Mouse (Mus musculus): ENCODE results near the gene Galntl5. TPM values are rescaled to one million over a fixed set of nuclear protein-coding genes. Genes with fewer than 3 reads are reported as not detected.

Gene Galntl5
- total RNA-seq (2021) = not detected
- long read RNA-seq, experiment 1 = 0 reads
- long read RNA-seq, experiment 2 = 0 reads

- intact Hi-C loops (cut with DNase I) = no loop called here
- TF ChIP-seq CTCF (IDR thresholded peaks at IDR 0.05) = no peak
- DNase-seq = no peak
- H3K4me3 ChIP-seq = no peak within 1 kb of the TSS
- no peak within 1 kb of the TSS for H3K27ac ChIP-seq
Measured at GRCm38 (mm10) chr5:25181004-25181531, at the start of gene Galntl5. TSS of gene Galntl5 (plus strand) at chr5:25181460.

DNA sequence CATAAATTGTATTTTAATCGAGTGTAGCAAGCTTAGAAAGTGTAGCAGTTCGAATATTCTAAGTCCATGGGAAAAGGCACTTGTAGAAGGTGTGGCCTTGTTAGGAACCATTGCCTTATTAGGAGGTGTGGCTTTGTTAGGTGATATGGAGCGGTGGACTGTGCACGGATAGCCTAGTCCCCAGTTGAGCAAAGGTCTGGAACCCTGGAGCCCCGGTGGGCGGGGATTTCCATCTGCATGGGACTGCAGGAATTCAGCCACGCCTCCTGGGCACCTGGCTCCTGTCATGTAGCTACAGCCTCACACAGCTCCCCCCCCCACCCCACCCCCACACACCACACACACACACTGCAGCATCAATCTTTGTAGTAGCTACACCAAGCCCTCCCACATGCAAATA is 34.6 kb upstream of the Galntl5 start:
- Histone ChIP-seq H3K4me3 (no peak overlapping the region), H3K27ac (no peak overlapping the region)
- intact Hi-C loops (cut with DNase I) = no loop called here
- no peak for DNase-seq
- TF ChIP-seq CTCF (IDR thresholded peaks at IDR 0.05) = no peak

- DNase-seq = no peak
- no peak for TF ChIP-seq CTCF (IDR thresholded peaks at IDR 0.05)
- H3K27ac ChIP-seq = no peak overlapping the region
- no peak overlapping the region for H3K4me3 ChIP-seq
- intact Hi-C loops (cut with DNase I) = no loop called here
Measured at GRCm38 (mm10) chr5:25149331-25149965, 31.8 kb upstream of the Galntl5 start.

GRCm38 (mm10) chr5:25153491-25153890 is 27.8 kb upstream of the Galntl5 start:
- Histone ChIP-seq H3K27ac (no peak overlapping the region), H3K4me3 (no peak overlapping the region)
- DNase-seq = no peak
- intact Hi-C loops (cut with DNase I) = no loop called here
- TF ChIP-seq CTCF (IDR thresholded peaks at IDR 0.05) = no peak

DNA sequence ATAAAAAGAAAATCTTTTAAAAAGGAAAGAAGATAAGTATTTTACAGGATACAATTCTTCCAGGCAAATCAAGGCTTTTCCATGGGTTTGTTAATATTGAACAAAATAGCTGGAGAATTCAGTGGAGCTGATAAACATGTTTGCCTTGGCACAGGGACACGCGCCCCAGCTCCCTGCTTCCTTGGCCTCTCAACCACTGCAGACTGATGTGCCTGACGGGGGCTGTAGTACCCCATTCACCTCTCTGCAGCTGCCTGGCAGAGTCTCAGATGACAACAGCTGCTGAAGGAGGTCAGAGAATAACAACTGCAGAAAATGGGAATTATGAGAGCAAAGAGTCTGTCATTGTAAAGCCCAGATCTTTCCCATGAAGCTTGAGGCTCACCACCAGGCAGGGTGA is 27.3 kb upstream of the Galntl5 start:
- intact Hi-C loops (cut with DNase I) = no loop called here

DNA sequence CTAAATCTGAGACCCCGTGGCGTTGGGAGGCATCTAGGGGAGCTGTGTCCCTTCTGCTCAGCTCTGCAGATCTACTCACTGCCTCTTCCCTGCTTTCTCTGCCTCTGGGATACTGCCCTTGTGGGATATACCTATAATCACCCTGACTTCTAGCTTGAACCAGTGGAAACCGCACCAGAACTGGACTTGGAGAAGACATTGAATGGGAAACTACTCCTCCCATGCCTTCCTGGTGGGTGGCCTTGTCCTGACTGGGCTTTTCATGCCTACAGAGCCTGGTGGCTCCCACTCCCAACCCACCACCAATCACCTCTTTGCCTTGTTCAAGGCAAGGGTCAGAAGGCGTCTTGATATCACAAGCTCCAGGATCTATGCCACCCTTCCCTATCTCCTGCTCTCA is 26.4 kb upstream of the Galntl5 start:
- no peak for TF ChIP-seq CTCF (IDR thresholded peaks at IDR 0.05)
- intact Hi-C loops (cut with DNase I) = no loop called here
- no peak for DNase-seq
- Histone ChIP-seq H3K4me3 (no peak overlapping the region), H3K27ac (no peak overlapping the region)

More for the DNA sequence above, 27.3 kb upstream of the Galntl5 start:
- H3K27ac ChIP-seq = no peak overlapping the region
- TF ChIP-seq CTCF (IDR thresholded peaks at IDR 0.05) = no peak
- H3K4me3 ChIP-seq = no peak overlapping the region
- no peak for DNase-seq

DNA sequence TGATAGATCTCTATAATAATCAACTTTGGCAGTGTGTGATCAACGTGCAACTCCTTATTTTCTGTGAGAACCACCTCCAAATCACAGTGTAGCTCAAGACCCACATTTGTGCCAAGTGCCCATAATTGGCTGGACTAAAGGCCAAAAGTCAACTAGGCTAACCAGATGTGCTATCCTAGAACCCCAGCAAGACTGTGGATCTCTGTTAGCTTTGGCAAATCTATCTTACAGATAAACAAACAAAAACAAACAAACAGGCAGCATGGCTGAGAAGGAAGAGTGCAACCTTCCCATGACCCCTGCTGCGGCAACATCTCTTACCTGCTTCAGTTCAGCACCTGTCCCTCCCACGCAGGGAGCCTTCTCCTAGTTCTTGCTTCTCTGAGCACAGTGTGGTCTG is 25.9 kb upstream of the Galntl5 start:
- H3K4me3 ChIP-seq = no peak overlapping the region
- intact Hi-C loops (cut with DNase I) = no loop called here
- TF ChIP-seq CTCF (IDR thresholded peaks at IDR 0.05) = no peak
- H3K27ac ChIP-seq = no peak overlapping the region
- no peak for DNase-seq

DNA sequence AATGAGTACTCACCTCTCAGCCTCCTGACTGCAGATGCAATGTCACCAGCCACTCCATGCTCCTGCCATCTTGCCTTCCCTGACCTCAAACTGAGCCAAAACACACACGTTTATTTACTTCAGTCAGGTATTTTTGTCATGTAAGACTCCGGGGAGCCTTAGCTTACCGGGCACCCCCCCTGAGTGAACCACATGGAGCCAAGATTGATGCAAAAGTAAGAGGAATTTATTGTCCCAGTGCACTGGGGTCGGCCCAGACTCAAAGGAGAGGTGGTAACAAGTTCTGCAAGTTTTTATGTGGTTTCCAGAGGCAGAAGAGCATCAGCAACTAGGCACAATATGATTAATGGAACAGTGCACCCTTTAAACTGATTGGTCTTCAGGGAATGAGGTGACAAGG is 24.1 kb upstream of the Galntl5 start:
- no peak overlapping the region for H3K4me3 ChIP-seq
- no peak for TF ChIP-seq CTCF (IDR thresholded peaks at IDR 0.05)
- no peak for DNase-seq
- no peak overlapping the region for H3K27ac ChIP-seq
- intact Hi-C loops (cut with DNase I) = no loop called here

GRCm38 (mm10) chr5:25160515-25160914 is 20.7 kb upstream of the Galntl5 start:
- Histone ChIP-seq H3K27ac (no peak overlapping the region), H3K4me3 (no peak overlapping the region)
- TF ChIP-seq CTCF (IDR thresholded peaks at IDR 0.05) = no peak
- intact Hi-C loops (cut with DNase I) = no loop called here
- no peak for DNase-seq

DNA sequence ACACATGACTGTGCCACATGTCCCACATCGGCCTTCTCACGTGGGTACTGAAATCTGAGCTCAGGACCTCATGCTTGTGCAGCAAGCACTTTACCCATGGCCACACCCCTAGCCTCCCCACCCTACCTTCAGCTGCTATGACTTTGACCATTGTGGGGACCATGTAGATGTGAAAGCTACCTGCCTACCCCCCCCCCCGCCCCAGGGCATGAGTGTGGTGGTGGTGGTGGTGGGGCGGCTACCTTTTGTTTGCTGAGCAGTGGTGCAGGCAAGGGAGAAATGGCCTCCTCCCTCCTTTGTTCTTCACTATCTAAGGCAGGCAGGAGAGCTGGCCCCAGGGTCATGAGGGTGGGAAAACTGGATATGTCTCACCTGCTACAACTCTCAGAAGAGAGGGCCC is 18.3 kb upstream of the Galntl5 start:
- H3K27ac ChIP-seq = no peak overlapping the region
- no peak overlapping the region for H3K4me3 ChIP-seq
- DNase-seq = no peak
- TF ChIP-seq CTCF (IDR thresholded peaks at IDR 0.05) = no peak
- intact Hi-C loops (cut with DNase I) = no loop called here

GRCm38 (mm10) chr5:25163938-25164337 is 17.3 kb upstream of the Galntl5 start:
- no peak overlapping the region for H3K4me3 ChIP-seq
- TF ChIP-seq CTCF (IDR thresholded peaks at IDR 0.05) = no peak
- intact Hi-C loops (cut with DNase I) = no loop called here
- H3K27ac ChIP-seq = no peak overlapping the region
- no peak for DNase-seq

DNA sequence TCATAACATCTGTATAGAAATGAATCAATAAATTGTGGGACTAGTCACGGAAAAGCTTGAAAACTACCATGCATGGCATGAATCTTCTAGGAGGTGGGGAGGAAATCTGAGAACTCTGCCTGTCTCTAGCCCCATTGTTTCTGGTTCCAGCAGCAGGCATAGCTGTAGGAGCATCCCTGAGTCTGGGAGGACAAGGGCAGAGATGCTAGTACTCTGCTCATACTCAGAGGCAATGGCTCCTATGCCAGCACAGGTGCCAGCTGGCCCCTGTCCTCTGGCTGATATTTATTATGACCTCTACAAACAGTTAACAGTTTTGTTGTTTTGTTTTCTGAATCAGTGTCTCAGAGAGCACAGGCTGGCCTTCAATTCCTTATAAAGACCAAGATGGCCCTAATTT is 16.9 kb upstream of the Galntl5 start:
- no peak overlapping the region for H3K27ac ChIP-seq
- intact Hi-C loops (cut with DNase I) = no loop called here
- H3K4me3 ChIP-seq = no peak overlapping the region
- no peak for TF ChIP-seq CTCF (IDR thresholded peaks at IDR 0.05)
- DNase-seq = no peak

DNA sequence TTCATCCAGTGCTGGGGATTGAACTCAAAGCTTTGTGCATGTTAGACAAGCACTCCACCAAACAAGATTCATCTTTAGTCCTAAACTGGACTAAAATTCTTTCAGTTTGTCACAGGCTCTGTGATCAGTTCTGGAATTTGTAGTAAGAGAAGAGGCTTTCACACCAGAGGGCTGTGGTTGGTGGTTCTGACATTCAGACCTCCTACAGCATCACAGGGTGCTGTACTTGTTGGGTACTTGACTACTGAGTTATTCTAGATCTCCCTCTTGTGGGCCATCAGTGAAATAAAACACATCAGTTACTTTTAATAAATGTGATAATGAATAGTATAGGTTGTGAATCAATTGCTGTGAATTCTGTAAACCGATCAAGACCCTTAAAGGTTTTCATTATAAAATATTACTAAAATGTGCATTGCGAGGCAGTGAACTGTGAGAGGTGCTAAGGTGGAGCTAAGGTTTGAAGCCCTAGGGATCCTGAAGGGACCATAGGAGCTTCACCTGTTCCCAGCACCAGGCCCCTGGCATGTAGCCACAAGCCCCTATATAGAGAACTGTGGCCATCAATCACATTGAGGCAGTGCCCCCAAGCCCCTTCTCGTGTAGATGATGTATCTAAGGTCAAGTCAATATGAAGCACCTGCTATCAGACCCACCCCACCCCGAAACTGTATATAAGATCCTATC is 16.0 kb upstream of the Galntl5 start:
- intact Hi-C loops (cut with DNase I) = loop anchor here (1.0 kb wide), 1 partner anchor 142 kb away; no protein-coding TSS in a partner anchor
- no peak overlapping the region for H3K27ac ChIP-seq

More for the DNA sequence above, 16.0 kb upstream of the Galntl5 start:
- peak; percentile 39; the same call in 1 of the 2 replicates for TF ChIP-seq CTCF (IDR thresholded peaks at IDR 0.05)
- no peak for DNase-seq
- no peak overlapping the region for H3K4me3 ChIP-seq

Data from gastrocnemius, adult 2 months (tissue).